Mouse (Mus musculus) thymus, postnatal 0 days (tissue): Measurements from ENCODE around the gene Ifi27l2a. TPM values are rescaled to one million over a fixed set of nuclear protein-coding genes. Genes with fewer than 3 reads are reported as not detected.
"Not testable (repeated sequence)": the region's sequence is repeated elsewhere in the genome, so short reads cannot be mapped to it uniquely, and the experiment has no call there.

Source experiments
- DNase-seq: peaks from one replicate; pipeline ENCODE4 v3.0.0-alpha.2; 2015; ENCODE audit warnings: low spot score
- polyA plus RNA-seq: library from polyadenylated mRNA; unstranded; fragments of >200 nt; fragmentation: Nextera tagmentation; extraction: Ambion mirVana; gene quantifications from 2 replicates; pipeline ENCODE4 v1.2.1, GENCODE M21; 2015

Gene Ifi27l2a
- 299 and 338 TPM in 2 replicates for polyA plus RNA-seq

- DNase-seq, result no peak
Measured at GRCm38 (mm10) chr12:103443524-103443923, at the start of gene Ifi27l2a. Gene Ifi27l2a, minus strand, starts transcription at chr12:103443680.

- peak; percentile 73 for DNase-seq
Measured at GRCm38 (mm10) chr12:103492767-103493166, 49.3 kb upstream of the Ifi27l2a start.

GRCm38 (mm10) chr12:103491091-103491730 is 47.7 kb upstream of the Ifi27l2a start:
- no peak for DNase-seq

- DNase-seq, result no peak
Measured at GRCm38 (mm10) chr12:103487750-103488149, 44.3 kb upstream of the Ifi27l2a start.

GRCm38 (mm10) chr12:103487276-103487675 is 43.8 kb upstream of the Ifi27l2a start:
- no peak for DNase-seq

- DNase-seq, result no peak
Measured at GRCm38 (mm10) chr12:103486726-103487125, 43.2 kb upstream of the Ifi27l2a start.

GRCm38 (mm10) chr12:103484200-103484972 is 40.9 kb upstream of the Ifi27l2a start:
- DNase-seq, result not testable (repeated sequence)

GRCm38 (mm10) chr12:103482781-103483180 is 39.3 kb upstream of the Ifi27l2a start:
- DNase-seq, result no peak

GRCm38 (mm10) chr12:103481671-103482070 is 38.2 kb upstream of the Ifi27l2a start:
- no peak for DNase-seq

- no peak for DNase-seq
Measured at GRCm38 (mm10) chr12:103477461-103478015, 34.1 kb upstream of the Ifi27l2a start.

GRCm38 (mm10) chr12:103476779-103477389 is 33.4 kb upstream of the Ifi27l2a start:
- DNase-seq, result no peak

GRCm38 (mm10) chr12:103474481-103474880 is 31.0 kb upstream of the Ifi27l2a start:
- no peak for DNase-seq

GRCm38 (mm10) chr12:103457140-103457539 is 13.7 kb upstream of the Ifi27l2a start, which contains the start of gene Ifi27l2b:
Gene Ifi27l2b, minus strand, starts transcription at chr12:103457223.
- DNase-seq, result no peak

- not testable (repeated sequence) for DNase-seq
Measured at GRCm38 (mm10) chr12:103456727-103457126, 13.2 kb upstream of the Ifi27l2a start.

- DNase-seq, result no peak
Measured at GRCm38 (mm10) chr12:103453361-103453760, 9.9 kb upstream of the Ifi27l2a start.

GRCm38 (mm10) chr12:103445060-103445459 is 1.6 kb upstream of the Ifi27l2a start:
- DNase-seq, result no peak

GRCm38 (mm10) chr12:103444261-103444660 is 781 bp upstream of the Ifi27l2a start:
- not testable (repeated sequence) for DNase-seq

- no peak for DNase-seq
Measured at GRCm38 (mm10) chr12:103437601-103438000, 5.9 kb downstream of the Ifi27l2a start.

- DNase-seq, result no peak
Measured at GRCm38 (mm10) chr12:103434861-103435260, 8.6 kb downstream of the Ifi27l2a start.

- DNase-seq, result peak; percentile 68
Measured at GRCm38 (mm10) chr12:103433986-103434731, 9.3 kb downstream of the Ifi27l2a start, which contains the start of gene Ifi27. Gene Ifi27, plus strand, starts transcription at chr12:103434211.

GRCm38 (mm10) chr12:103433430-103433829 is 10.1 kb downstream of the Ifi27l2a start:
- no peak for DNase-seq
